1 mouse cellular context compared by ENCODE assay signal in the genomic region with DNA sequence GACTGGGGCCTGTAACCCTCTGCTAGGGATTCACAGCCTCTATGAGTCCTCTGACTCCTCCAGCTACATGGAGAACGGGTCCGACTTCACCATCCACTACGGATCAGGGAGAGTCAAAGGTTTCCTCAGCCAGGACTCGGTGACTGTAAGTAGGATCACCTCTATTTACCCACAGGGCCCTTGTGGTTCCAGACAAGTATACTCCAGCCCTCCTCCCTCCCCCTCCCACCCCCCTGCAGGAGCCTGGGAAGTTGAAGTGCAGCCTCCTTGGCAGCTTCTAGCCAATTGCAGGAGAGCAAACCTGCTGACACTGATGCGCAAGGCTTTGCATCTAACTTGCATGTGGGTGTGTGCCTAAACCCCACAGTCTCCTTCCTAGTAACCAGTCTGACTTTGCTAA.
TF ChIP-seq lines count a peak whose summit lies in the region.

No protein-coding gene starts in this region.

TF ChIP-seq in CH12.LX, 34 proteins besides CTCF, POLR2A, EP300 and RAD21:
- TF ChIP-seq TBP (conservative IDR thresholded peaks at IDR 0.05; ENCODE audit: low read depth, low read length) (no peak), HCFC1 (IDR thresholded peaks at IDR 0.05; ENCODE audit: low read depth, low read length) (no peak), ZKSCAN1 (IDR thresholded peaks at IDR 0.05; ENCODE audit: borderline replicate concordance, low read depth, low read length) (no peak), GABPA (IDR thresholded peaks at IDR 0.05; ENCODE audit: insufficient replicate concordance, low read depth, low read length) (no peak), ZC3H11A (IDR thresholded peaks at IDR 0.05; ENCODE audit: low read depth, low read length) (no peak), MAZ (IDR thresholded peaks at IDR 0.05; ENCODE audit: low read depth, low read length) (no peak), RCOR1 (conservative IDR thresholded peaks at IDR 0.05; ENCODE audit: low read depth, low read length) (no peak), KAT2A (IDR thresholded peaks at IDR 0.05; ENCODE audit: insufficient replicate concordance, low read length) (no peak), SMC3 (IDR thresholded peaks at IDR 0.05; ENCODE audit: low read depth, low read length) (no peak)
